Mouse (Mus musculus) brain, embryonic 14.5 days (tissue): Measurements from ENCODE around the gene Pcmtd2. TPM values are rescaled to one million over a fixed set of nuclear protein-coding genes. Genes with fewer than 3 reads are reported as not detected.

ENCODE experiments used
- DNase-seq: peaks from one replicate; pipeline ENCODE4 v3.0.0-alpha.2; 2011; ENCODE audit warnings: low read depth
- CTCF ChIP-seq: fragments of 200-500 bp; IDR thresholded peaks from 2 replicates; pipeline ENCODE4 v1.5.1; 2012; ENCODE audit warnings: inconsistent platforms, mild to moderate bottlenecking, moderate library complexity, borderline replicate concordance; ENCODE audit not compliant: insufficient read depth, insufficient read length; ENCODE audit errors: extremely low read depth
- POLR2A ChIP-seq: fragments of 200-500 bp; IDR thresholded peaks from 2 replicates; pipeline ENCODE4 v1.6.1; 2012; ENCODE audit warnings: mild to moderate bottlenecking, inconsistent platforms, borderline replicate concordance; ENCODE audit not compliant: poor library complexity, insufficient read depth, insufficient read length, severe bottlenecking; ENCODE audit errors: extremely low read depth
- polyA plus RNA-seq: library from polyadenylated mRNA; depleted of rRNA; stranded (reverse); fragments of >200 nt; gene quantifications from 2 replicates; pipeline ENCODE4 v1.2.3, GENCODE M21; 2012; rRNA removed

Gene Pcmtd2
- polyA plus RNA-seq, result 47.2 and 50.9 TPM in 2 replicates

GRCm38 (mm10) chr2:181837372-181838292 lies at the start of gene Pcmtd2:
Gene Pcmtd2 (plus strand): TSS chr2:181837854.
- DNase-seq, result peak; percentile 98
- TF ChIP-seq POLR2A (peak; percentile 53; the same call in 1 of the 2 replicates), CTCF (no peak)

GRCm38 (mm10) chr2:181789396-181789795 lies 48.3 kb upstream of the Pcmtd2 start:
- TF ChIP-seq POLR2A (no peak), CTCF (no peak)
- DNase-seq, result no peak

- peak; percentile 48 for DNase-seq
These were observed 44.5 kb upstream of the Pcmtd2 start for GRCm38 (mm10) chr2:181793186-181793585.

- TF ChIP-seq CTCF (no peak), POLR2A (no peak)
- no peak for DNase-seq
These were observed 42.0 kb upstream of the Pcmtd2 start for GRCm38 (mm10) chr2:181795641-181796130.

- DNase-seq, result no peak
- TF ChIP-seq CTCF (no peak), POLR2A (no peak)
These were observed 40.0 kb upstream of the Pcmtd2 start for GRCm38 (mm10) chr2:181797672-181798071.

GRCm38 (mm10) chr2:181829032-181829650 lies 8.5 kb upstream of the Pcmtd2 start:
- no peak for DNase-seq
- TF ChIP-seq CTCF (no peak), POLR2A (no peak)

GRCm38 (mm10) chr2:181832745-181833144 lies 4.9 kb upstream of the Pcmtd2 start:
- DNase-seq, result no peak
- TF ChIP-seq CTCF (no peak), POLR2A (no peak)

- peak; percentile 40 for DNase-seq
- TF ChIP-seq CTCF (no peak), POLR2A (no peak)
These were observed 633 bp downstream of the Pcmtd2 start for GRCm38 (mm10) chr2:181838293-181838680.

- no peak for DNase-seq
- TF ChIP-seq POLR2A, result no peak
- no peak for TF ChIP-seq CTCF
These were observed 8.2 kb downstream of the Pcmtd2 start for GRCm38 (mm10) chr2:181845709-181846394.

- peak; percentile 70; the same call in 1 of the 2 replicates for TF ChIP-seq POLR2A
- TF ChIP-seq CTCF, result no peak
- DNase-seq, result peak; percentile 100
These were observed 26.3 kb downstream of the Pcmtd2 start, which contains the start of gene Polr3k for GRCm38 (mm10) chr2:181863791-181864535. Gene Polr3k (plus strand): TSS chr2:181864337.

- TF ChIP-seq POLR2A (no peak), CTCF (no peak)
- DNase-seq, result no peak
These were observed 26.8 kb downstream of the Pcmtd2 start for GRCm38 (mm10) chr2:181864536-181864860.

GRCm38 (mm10) chr2:181866931-181867330 lies 29.3 kb downstream of the Pcmtd2 start:
- no peak for TF ChIP-seq POLR2A
- peak; percentile 79; the same call in 1 of the 2 replicates for TF ChIP-seq CTCF
- peak; percentile 86 for DNase-seq
